Mouse (Mus musculus): ENCODE data around the gene Exoc3l. TPM values are rescaled to one million over a fixed set of nuclear protein-coding genes. Genes with fewer than 3 reads are reported as not detected.

Exoc3l gene
- polyA plus RNA-seq, 1 experiment, result 1.4 TPM

GRCm38 (mm10) chr8:105325641-105326093 is 29.8 kb upstream of the Exoc3l start:
- no peak for TF ChIP-seq GATA1 (IDR thresholded peaks at IDR 0.05; ENCODE audit: low read length)

GRCm38 (mm10) chr8:105323183-105323582 is 27.3 kb upstream of the Exoc3l start:
- no peak for TF ChIP-seq GATA1 (IDR thresholded peaks at IDR 0.05; ENCODE audit: low read length)

- no peak for TF ChIP-seq GATA1 (IDR thresholded peaks at IDR 0.05; ENCODE audit: low read length)
Observed at GRCm38 (mm10) chr8:105318662-105319190, 22.8 kb upstream of the Exoc3l start.

- no peak for TF ChIP-seq GATA1 (IDR thresholded peaks at IDR 0.05; ENCODE audit: low read length)
Observed at GRCm38 (mm10) chr8:105317941-105318340, 22.0 kb upstream of the Exoc3l start.

GRCm38 (mm10) chr8:105315073-105315769 is 19.3 kb upstream of the Exoc3l start:
- no peak for TF ChIP-seq GATA1 (IDR thresholded peaks at IDR 0.05; ENCODE audit: low read length)

- no peak for TF ChIP-seq GATA1 (IDR thresholded peaks at IDR 0.05; ENCODE audit: low read length)
Observed at GRCm38 (mm10) chr8:105313622-105314402, 17.9 kb upstream of the Exoc3l start.

GRCm38 (mm10) chr8:105312891-105313481 is 17.1 kb upstream of the Exoc3l start:
- TF ChIP-seq GATA1 (IDR thresholded peaks at IDR 0.05; ENCODE audit: low read length), result no peak

GRCm38 (mm10) chr8:105311718-105312117 is 15.8 kb upstream of the Exoc3l start:
- TF ChIP-seq GATA1 (IDR thresholded peaks at IDR 0.05; ENCODE audit: low read length), result no peak

GRCm38 (mm10) chr8:105310118-105310517 is 14.2 kb upstream of the Exoc3l start:
- TF ChIP-seq GATA1 (IDR thresholded peaks at IDR 0.05; ENCODE audit: low read length), result no peak

GRCm38 (mm10) chr8:105309142-105309847 is 13.4 kb upstream of the Exoc3l start:
- TF ChIP-seq GATA1 (IDR thresholded peaks at IDR 0.05; ENCODE audit: low read length), result no peak

- no peak for TF ChIP-seq GATA1 (IDR thresholded peaks at IDR 0.05; ENCODE audit: low read length)
Observed at GRCm38 (mm10) chr8:105308428-105308827, 12.5 kb upstream of the Exoc3l start.

GRCm38 (mm10) chr8:105307670-105308069 is 11.8 kb upstream of the Exoc3l start:
- no peak for TF ChIP-seq GATA1 (IDR thresholded peaks at IDR 0.05; ENCODE audit: low read length)

- no peak for TF ChIP-seq GATA1 (IDR thresholded peaks at IDR 0.05; ENCODE audit: low read length)
Observed at GRCm38 (mm10) chr8:105306146-105306691, 10.3 kb upstream of the Exoc3l start.

GRCm38 (mm10) chr8:105305211-105306145 is 9.6 kb upstream of the Exoc3l start, which contains the start of gene Elmo3:
Gene Elmo3, plus strand, starts transcription at chr8:105305601.
- TF ChIP-seq GATA1 (IDR thresholded peaks at IDR 0.05; ENCODE audit: low read length), result no peak
